Mouse (Mus musculus): ENCODE measurements around the gene Itga6.

The Itga6 gene

GRCm38 (mm10) chr2:71734792-71735392 is 10.5 kb upstream of the Itga6 start:
- DNase-seq (ENCODE audit: low spot score), result no peak

DNA sequence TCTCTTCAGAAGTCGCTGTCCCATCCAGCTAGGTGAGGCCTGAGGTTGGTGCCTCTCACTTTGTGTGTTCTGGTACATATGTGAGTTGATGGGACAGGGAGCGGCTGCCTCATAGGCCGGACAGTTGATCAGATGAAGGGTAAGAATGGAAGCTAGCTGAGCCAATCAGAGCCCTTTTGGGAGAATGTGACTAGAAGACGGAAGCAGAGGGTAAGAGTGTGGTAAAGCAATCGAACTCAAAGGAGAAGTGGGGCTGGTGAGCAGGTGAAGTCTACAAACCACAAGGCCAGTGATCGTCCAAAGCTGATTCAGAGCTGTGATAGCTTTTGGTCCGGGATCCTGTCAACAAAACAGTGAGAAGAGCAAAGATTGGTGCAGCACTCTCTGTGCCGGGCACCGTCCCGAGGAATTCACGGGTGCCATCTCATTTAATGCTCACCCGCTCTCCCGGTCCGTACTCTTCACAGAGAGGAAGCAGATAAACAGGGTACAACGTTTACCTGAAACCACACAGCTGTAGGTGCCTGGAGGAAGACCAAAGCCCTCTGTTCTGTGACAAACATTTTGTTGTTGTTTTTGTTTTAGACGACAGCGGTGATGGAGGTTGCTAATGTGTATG is 9.8 kb upstream of the Itga6 start:
- no peak for DNase-seq (ENCODE audit: low spot score)

- no peak for DNase-seq (ENCODE audit: low spot score)
Observed at GRCm38 (mm10) chr2:71736213-71736612, 9.2 kb upstream of the Itga6 start.

DNA sequence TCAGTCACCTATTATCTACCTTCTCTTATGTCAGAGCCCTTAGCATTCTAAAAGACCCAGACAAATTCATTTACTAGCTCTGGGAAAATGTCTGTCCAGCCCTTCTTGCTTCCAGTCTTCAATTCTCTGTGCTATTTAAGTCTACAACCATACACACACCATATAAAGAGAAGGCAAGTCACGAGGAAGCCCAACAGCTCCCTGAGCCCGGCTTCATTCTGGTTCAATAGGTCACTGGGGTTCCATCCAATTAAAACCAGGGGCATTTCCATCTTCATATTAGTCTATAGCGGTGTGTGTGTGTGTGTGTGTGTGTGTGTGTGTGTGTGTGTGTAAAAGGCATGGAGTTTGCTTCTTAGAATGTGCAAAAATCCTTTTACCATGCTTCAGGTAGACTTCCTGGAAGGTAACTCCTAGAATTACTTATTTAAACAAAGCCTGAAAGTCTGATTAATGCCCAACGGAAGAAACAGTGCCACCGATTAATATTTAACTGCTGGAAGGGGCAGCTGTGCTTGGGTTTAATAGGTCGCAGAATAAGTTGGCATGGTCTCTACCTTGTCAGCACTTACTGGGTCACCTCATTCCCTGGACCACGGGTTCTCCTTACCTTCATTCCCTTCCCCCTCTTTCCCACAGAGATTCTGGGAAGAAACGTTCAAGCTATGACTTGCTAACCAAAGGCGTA is 6.1 kb upstream of the Itga6 start:
- no peak for DNase-seq (ENCODE audit: low spot score)

GRCm38 (mm10) chr2:71742557-71742956 is 2.9 kb upstream of the Itga6 start:
- DNase-seq (ENCODE audit: low spot score), result no peak

- no peak for DNase-seq (ENCODE audit: low spot score)
Observed at GRCm38 (mm10) chr2:71743377-71743776, 2.0 kb upstream of the Itga6 start.

DNA sequence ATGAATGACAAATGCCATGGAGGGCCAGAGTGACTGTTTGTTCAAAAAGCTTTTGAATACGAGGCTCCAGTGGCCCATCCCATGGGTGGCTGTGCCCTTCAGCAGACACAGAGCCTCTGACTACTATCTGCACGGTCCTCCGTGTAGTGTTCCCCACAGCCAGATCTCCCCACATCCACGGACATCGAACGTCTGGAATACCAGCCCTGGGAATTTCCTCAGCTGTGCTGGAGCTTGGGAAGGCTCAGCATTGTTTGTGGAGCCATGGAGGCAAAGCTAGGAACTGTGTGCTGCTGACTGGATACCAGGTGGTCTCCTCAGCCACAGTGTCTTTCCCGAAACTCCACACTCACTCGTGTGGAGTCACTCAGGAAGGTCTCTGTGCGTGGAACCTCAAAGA is 1.1 kb upstream of the Itga6 start:
- no peak for DNase-seq (ENCODE audit: low spot score)

DNA sequence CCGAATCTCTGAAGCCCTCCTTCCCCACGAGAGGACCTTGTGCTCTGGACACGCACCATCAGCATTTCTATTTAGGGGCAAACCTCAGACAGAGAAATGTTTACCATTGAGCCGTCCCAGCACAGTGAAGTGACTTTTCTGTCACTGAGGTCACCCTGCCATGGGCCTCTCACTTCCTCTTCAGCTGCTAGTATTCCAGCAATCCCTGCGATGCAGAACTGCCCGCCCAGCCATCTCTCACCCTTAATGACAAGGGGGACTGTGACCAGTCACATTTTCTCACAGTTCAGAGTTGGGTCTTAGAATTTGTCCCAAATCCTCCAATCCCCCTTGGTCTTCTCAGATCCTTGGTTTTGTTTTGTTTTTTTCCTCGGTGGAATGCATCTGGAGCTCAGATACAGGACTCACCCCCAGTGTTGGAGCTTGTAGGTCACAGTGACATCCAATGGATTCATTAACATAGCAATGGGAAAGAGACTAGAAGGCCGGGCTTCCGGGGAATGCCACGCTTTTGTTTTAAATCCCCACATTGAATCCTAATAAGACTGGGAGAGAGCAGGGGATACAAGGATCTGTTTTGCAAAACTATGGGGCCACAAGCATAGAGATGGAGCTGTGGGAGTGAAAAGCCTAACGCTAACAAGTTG is 432 bp upstream of the Itga6 start:
- DNase-seq (ENCODE audit: low spot score), result no peak

GRCm38 (mm10) chr2:71748451-71748850 is 3.0 kb downstream of the Itga6 start:
- no peak for DNase-seq (ENCODE audit: low spot score)

DNA sequence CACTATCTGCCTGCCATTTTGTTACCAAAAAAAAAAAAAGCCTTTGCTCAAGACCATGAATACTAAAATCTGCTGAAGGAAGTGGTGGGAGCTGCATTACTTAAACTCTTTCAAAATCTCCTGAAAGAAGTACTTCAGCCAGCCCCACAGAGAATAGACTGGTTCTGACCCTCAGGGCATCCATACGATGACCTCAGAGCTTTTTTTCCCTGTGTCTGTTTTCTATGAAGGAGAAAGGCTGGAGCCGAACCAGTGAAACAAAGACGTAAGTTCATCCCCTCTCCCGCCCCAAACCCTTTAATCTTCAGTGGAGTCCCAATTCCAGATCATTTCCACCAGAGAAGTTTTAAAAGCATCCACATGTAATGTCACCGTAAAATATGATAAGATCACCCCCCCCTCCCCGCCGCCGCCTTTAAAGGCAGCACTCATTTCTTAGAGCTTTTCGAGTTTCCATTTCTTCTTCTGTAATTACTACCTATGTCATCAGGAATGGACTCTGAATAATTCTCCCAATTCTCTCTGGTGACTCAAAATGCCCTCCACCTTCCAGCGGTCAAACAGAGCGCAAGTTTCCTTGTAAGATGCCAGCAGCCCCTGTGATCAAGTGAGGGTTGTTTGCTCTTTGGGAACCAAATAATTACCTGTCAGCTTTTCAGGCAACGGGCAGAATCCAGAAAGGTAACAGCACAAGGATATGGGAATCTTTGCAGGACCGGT is 4.1 kb downstream of the Itga6 start:
- no peak for DNase-seq (ENCODE audit: low spot score)

DNA sequence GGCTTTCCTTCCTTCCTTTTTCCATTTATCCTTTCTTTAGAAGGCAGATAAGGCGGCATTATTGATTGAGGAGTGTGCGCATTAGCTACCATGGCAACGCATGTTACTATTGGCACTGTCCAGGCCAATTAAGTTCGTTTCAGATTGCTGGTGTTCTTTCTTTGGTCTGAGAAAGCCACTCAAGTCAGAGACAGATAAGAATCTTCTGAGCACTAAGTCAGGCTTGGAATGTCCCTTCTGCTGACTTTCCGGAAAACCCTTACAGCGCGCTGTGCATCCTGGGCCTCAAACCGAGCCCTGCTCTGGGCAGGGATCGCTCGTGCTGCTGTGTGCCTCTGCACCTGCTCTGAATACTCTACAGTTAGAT is 4.7 kb downstream of the Itga6 start:
- no peak for DNase-seq (ENCODE audit: low spot score)

- no peak for DNase-seq (ENCODE audit: low spot score)
Observed at GRCm38 (mm10) chr2:71751336-71751735, 5.9 kb downstream of the Itga6 start.

DNA sequence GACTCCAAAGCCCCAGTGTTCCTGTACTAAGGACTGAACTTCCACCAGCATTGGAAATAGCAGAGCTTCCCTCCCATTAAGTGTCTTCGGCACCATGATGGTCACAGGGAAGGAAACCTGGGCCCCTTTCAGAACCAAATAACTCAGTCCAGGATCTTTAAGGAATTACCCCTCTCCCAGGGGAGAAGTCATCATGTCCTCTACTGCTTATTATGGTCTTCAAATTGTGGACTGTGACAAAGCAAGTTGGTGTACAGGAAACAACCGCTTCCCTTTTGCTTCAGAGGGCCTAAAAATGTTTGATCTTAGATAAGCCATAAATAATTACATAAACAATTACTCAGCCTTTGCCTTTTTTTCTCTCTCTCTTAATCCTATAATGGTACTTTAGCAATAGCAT is 6.4 kb downstream of the Itga6 start:
- DNase-seq (ENCODE audit: low spot score), result no peak

GRCm38 (mm10) chr2:71752383-71752782 is 7.0 kb downstream of the Itga6 start:
- DNase-seq (ENCODE audit: low spot score), result no peak

GRCm38 (mm10) chr2:71753161-71753560 is 7.7 kb downstream of the Itga6 start:
- no peak for DNase-seq (ENCODE audit: low spot score)

DNA sequence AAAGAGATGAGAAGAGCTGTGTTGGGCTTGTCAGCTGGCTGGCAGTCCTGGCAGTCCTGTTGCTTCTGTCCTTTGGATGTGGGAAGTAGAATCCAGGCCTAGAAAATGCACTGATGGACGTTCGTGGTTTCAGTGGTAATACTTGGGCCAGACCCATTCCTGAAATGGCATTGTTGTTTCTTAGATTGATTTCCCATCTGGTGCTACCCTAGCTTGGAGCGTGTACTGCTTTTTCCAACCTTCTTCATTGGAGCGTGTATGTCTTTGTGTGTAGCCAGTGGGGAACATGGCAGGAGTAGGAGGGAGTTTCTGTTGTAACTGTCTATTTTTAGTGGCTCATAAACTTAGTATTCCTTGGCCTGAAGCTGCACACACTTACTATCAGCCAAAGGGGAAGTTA is 10.3 kb downstream of the Itga6 start:
- DNase-seq (ENCODE audit: low spot score), result no peak

DNA sequence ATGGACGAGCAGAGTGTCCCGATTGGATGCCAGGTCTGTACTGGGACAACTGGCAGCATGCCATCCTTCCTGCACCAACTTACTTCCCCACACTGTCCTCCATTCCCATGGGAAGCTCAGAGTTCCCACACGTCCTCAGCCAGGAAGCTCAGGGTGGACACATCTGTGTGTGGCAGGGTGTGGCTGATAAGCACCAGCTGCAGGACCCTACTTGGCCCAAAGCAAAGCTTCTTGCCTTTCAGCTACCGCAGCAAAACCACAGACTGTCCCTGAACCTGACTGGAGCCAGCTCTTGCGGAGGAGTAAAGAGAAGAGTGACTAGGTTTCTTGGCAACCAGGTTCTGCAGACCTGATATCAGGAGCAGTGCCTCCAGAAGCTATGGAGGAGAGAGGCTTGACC is 11.7 kb downstream of the Itga6 start:
- DNase-seq (ENCODE audit: low spot score), result no peak

DNA sequence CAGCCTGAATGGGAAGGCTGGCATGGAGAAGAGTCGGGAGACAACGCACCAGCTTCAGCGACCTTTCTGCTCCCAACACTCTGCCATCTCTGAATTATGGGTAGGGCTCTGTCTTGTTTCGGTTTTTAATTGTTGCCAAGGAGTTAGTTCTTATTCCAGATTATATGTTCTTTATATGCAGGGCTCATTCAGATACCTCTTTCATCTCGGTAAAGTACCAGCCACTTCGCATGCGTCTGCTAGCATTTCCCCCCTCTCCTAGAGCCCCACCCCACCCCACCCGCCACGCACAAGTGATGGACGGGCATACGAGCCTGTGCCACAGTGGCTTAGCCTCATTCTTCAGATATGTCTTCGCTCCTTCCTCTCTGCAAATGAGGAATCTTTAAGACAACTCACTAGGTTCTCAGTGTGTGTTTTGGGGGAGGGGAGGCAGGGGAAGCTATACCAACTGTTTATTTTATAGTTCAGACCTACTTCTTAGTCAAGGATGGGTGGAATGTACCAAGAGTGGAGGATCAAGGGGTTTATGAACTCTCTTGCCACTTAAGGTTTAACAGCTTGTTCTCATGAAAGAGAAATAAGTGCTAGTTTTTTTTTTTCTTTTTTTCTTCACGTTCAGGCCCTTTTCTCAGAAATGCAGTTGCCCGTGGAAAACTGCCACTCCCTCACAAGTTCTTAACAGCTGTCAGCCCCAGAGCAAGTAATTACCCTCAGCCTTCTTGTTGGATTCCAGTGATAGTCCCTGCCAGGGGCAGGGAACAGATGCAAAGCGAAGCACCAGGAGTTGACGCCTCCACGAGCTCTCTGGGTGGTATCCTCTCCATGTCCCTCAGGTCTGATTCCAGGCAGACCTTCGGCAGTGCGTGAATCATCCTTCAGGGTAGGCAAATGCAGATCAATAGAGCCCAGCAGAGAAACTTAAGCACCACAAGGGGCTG is 13.4 kb downstream of the Itga6 start:
- DNase-seq (ENCODE audit: low spot score), result no peak

DNA sequence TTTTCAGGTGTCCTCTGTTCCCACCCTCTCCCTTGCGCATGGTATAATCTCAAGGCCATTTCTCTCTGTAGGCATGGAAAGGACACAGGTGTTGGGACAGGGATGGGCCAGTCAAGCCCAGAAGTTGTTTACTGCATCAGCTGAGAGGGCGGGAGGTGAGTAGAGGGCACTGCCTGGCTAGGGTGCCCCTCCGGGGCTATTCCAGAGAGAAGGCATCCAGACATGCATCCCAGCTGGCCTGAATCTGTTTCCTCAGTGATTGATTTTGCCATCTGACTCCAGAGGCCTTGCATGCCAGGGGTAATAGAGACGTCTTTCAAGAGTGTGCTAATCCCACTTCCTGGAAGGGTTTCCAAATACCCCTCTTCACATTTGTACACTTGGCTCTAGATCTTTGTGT is 14.7 kb downstream of the Itga6 start:
- DNase-seq (ENCODE audit: low spot score), result no peak

- DNase-seq (ENCODE audit: low spot score), result no peak
Observed at GRCm38 (mm10) chr2:71761081-71761480, 15.7 kb downstream of the Itga6 start.

- DNase-seq (ENCODE audit: low spot score), result no peak
Observed at GRCm38 (mm10) chr2:71764525-71764924, 19.1 kb downstream of the Itga6 start.

Data from urinary bladder, postnatal 10 days (tissue).